Mouse (Mus musculus): ENCODE results near the gene Kdm5b.

GRCm38 (mm10) chr1:134549632-134550132, 10.3 kb upstream of the Kdm5b start, which contains the start of gene Mgat4e:
- TF ChIP-seq POLR2A (IDR thresholded peaks at IDR 0.05; ENCODE audit: borderline replicate concordance, extremely low read depth, insufficient read depth, insufficient read length, poor library complexity, severe bottlenecking) (no peak), CTCF (IDR thresholded peaks at IDR 0.05; ENCODE audit: borderline replicate concordance, extremely low read depth, insufficient read depth, insufficient read length) (no peak)

Measured in brain, embryonic 14.5 days (tissue).